Mouse (Mus musculus) embryonic fibroblast, embryonic 13.5 days (primary cell): ENCODE measurements at regions not wholly inside any gene's neighbourhood (a gene's known extent, or its start where the extent isn't known, plus 50 kb on each side); places are given as distances from the start of the nearest gene placed in this dataset.

Experiments used
- CTCF ChIP-seq: IDR thresholded peaks from 2 replicates; pipeline ENCODE4 v1.5.1; 2011; ENCODE audit warnings: mild to moderate bottlenecking, control low read depth, low read length, moderate library complexity, borderline replicate concordance; ENCODE audit not compliant: insufficient read depth
- POLR2A ChIP-seq: IDR thresholded peaks from 2 replicates; pipeline ENCODE4 v1.6.1; 2011; ENCODE audit warnings: low read depth, mild to moderate bottlenecking, control low read depth, low read length, moderate library complexity

GRCm38 (mm10) chr13:29108214-29108613, 154.7 kb upstream of the Sox4 start:
- no peak for TF ChIP-seq POLR2A
- no peak for TF ChIP-seq CTCF
